Mouse (Mus musculus): ENCODE results near the gene Amn1. TPM values are rescaled to one million over a fixed set of nuclear protein-coding genes. Genes with fewer than 3 reads are reported as not detected.

The Amn1 gene
- polyA plus RNA-seq, 1 experiment from 2014 or later = 25.5 TPM

GRCm38 (mm10) chr6:149152119-149152518, 36.4 kb downstream of the Amn1 start:
- Histone ChIP-seq H3K36me3 (0 out of 2 replicates have a peak, but pooled peaks cover 3% of the 10 kb centered on the region), H3K4me1 (replicated peaks) (peaks cover 16% of the 10 kb centered on the region), H3K27ac (no peak overlapping the region), H3K9ac (no peak overlapping the region), H3K4me3 (replicated peaks) (no peak overlapping the region), H3K4me2 (replicated peaks) (no peak overlapping the region), H3K27me3 (replicated peaks) (no peaks in the 10 kb centered on the region), H3K9me3 (no peaks in the 10 kb centered on the region)
- ATAC-seq = no peak
- WGBS = 90% methylated on average over 2 of the region's 2 CpGs

GRCm38 (mm10) chr6:149148436-149149229, 39.9 kb downstream of the Amn1 start:
- Histone ChIP-seq H3K4me3 (replicated peaks) (no peak overlapping the region), H3K27ac (peak overlapping the region; percentile 62), H3K9ac (no peak overlapping the region), H3K4me1 (replicated peaks) (no peaks in the 10 kb centered on the region), H3K36me3 (peaks cover 7% of the 10 kb centered on the region; the same call in 1 of the 2 replicates), H3K27me3 (replicated peaks) (no peaks in the 10 kb centered on the region), H3K4me2 (replicated peaks) (no peak overlapping the region), H3K9me3 (no peaks in the 10 kb centered on the region)
- peak; percentile 96 for ATAC-seq
- whole genome bisulfite sequencing = 44% methylated on average over 7 of the region's 7 CpGs

- Histone ChIP-seq H3K36me3 (peaks cover 4% of the 10 kb centered on the region; the same call in 1 of the 2 replicates), H3K27me3 (replicated peaks) (no peaks in the 10 kb centered on the region), H3K9me3 (no peaks in the 10 kb centered on the region), H3K4me2 (replicated peaks) (no peak overlapping the region), H3K9ac (no peak overlapping the region), H3K4me1 (replicated peaks) (0 out of 2 replicates have a peak, but pooled peaks cover 4% of the 10 kb centered on the region), H3K27ac (no peak overlapping the region), H3K4me3 (replicated peaks) (no peak overlapping the region)
- 97% methylated on average over 1 of the region's 1 CpGs for WGBS
- ATAC-seq = no peak
Measured at GRCm38 (mm10) chr6:149145143-149145542, 43.4 kb downstream of the Amn1 start.

GRCm38 (mm10) chr6:149141393-149142173, 46.9 kb downstream of the Amn1 start:
- H3K9me3 ChIP-seq = no peaks in the 10 kb centered on the region
- H3K36me3 ChIP-seq = peaks cover 4% of the 10 kb centered on the region; the same call in 1 of the 2 replicates
- ATAC-seq = peak; percentile 94
- H3K4me3 ChIP-seq (replicated peaks) = peak overlapping the region; percentile 46
- peak overlapping the region; percentile 56 for H3K4me2 ChIP-seq (replicated peaks)
- H3K9ac ChIP-seq = peak overlapping the region; percentile 44
- H3K27ac ChIP-seq = 0 out of 2 replicates have a peak overlapping the region, but pooled peaks have one; percentile 49
- H3K27me3 ChIP-seq (replicated peaks) = no peaks in the 10 kb centered on the region
- 0 out of 2 replicates have a peak, but pooled peaks cover 4% of the 10 kb centered on the region for H3K4me1 ChIP-seq (replicated peaks)
- WGBS = 3% methylated on average over 36 of the region's 36 CpGs

- Histone ChIP-seq H3K4me2 (replicated peaks) (no peak within 1 kb of the TSS), H3K9me3 (no peaks in the 10 kb centered on the region), H3K27ac (no peak within 1 kb of the TSS), H3K9ac (no peak within 1 kb of the TSS), H3K4me1 (replicated peaks) (0 out of 2 replicates have a peak, but pooled peaks cover 5% of the 10 kb centered on the region), H3K4me3 (replicated peaks) (no peak within 1 kb of the TSS), H3K27me3 (replicated peaks) (no peaks in the 10 kb centered on the region), H3K36me3 (no peaks in the 10 kb centered on the region; the same call in 1 of the 2 replicates)
- 82% methylated on average over 1 of the region's 1 CpGs for WGBS
- no peak for ATAC-seq
Measured at GRCm38 (mm10) chr6:149139471-149139870, 49.0 kb downstream of the Amn1 start, which contains the start of gene Etfbkmt. Gene Etfbkmt, plus strand, starts transcription at chr6:149139849.

- no peak overlapping the region for H3K9ac ChIP-seq
- 0 out of 2 replicates have a peak, but pooled peaks cover 9% of the 10 kb centered on the region for H3K4me1 ChIP-seq (replicated peaks)
- H3K4me2 ChIP-seq (replicated peaks) = no peak overlapping the region
- H3K9me3 ChIP-seq = no peaks in the 10 kb centered on the region
- no peak for ATAC-seq
- H3K27ac ChIP-seq = no peak overlapping the region
- WGBS = 87% methylated on average over 3 of the region's 3 CpGs
- no peaks in the 10 kb centered on the region for H3K27me3 ChIP-seq (replicated peaks)
- H3K4me3 ChIP-seq (replicated peaks) = no peak overlapping the region
- H3K36me3 ChIP-seq = no peaks in the 10 kb centered on the region
Measured at GRCm38 (mm10) chr6:149139011-149139410, 49.5 kb downstream of the Amn1 start.

- H3K9me3 ChIP-seq = no peaks in the 10 kb centered on the region
- 32% methylated on average over 2 of the region's 2 CpGs for WGBS
- no peak for ATAC-seq
- H3K4me1 ChIP-seq (replicated peaks) = 0 out of 2 replicates have a peak, but pooled peaks cover 9% of the 10 kb centered on the region
- no peaks in the 10 kb centered on the region for H3K27me3 ChIP-seq (replicated peaks)
- no peak overlapping the region for H3K27ac ChIP-seq
- no peak overlapping the region for H3K9ac ChIP-seq
- H3K36me3 ChIP-seq = no peaks in the 10 kb centered on the region
- no peak overlapping the region for H3K4me3 ChIP-seq (replicated peaks)
- H3K4me2 ChIP-seq (replicated peaks) = no peak overlapping the region
Measured at GRCm38 (mm10) chr6:149137936-149138335, 50.6 kb downstream of the Amn1 start.

GRCm38 (mm10) chr6:149135631-149136030, 52.9 kb downstream of the Amn1 start:
- Histone ChIP-seq H3K27ac (no peak overlapping the region), H3K9me3 (no peaks in the 10 kb centered on the region), H3K36me3 (no peaks in the 10 kb centered on the region), H3K4me3 (replicated peaks) (no peak overlapping the region), H3K4me1 (replicated peaks) (0 out of 2 replicates have a peak, but pooled peaks cover 5% of the 10 kb centered on the region), H3K4me2 (replicated peaks) (no peak overlapping the region), H3K9ac (no peak overlapping the region), H3K27me3 (replicated peaks) (no peaks in the 10 kb centered on the region)
- no peak for ATAC-seq
- 58% methylated on average over 6 of the region's 6 CpGs for WGBS

- peak; percentile 77 for ATAC-seq
- no peaks in the 10 kb centered on the region for H3K27me3 ChIP-seq (replicated peaks)
Measured at GRCm38 (mm10) chr6:149134391-149135150, 53.9 kb downstream of the Amn1 start.

GRCm38 (mm10) chr6:149132311-149133077, 56.0 kb downstream of the Amn1 start:
- WGBS = 29% methylated on average over 5 of the region's 5 CpGs
- 0 out of 2 replicates have a peak, but pooled peaks cover 5% of the 10 kb centered on the region for H3K4me1 ChIP-seq (replicated peaks)
- no peak overlapping the region for H3K27ac ChIP-seq
- H3K4me3 ChIP-seq (replicated peaks) = no peak overlapping the region
- no peaks in the 10 kb centered on the region for H3K27me3 ChIP-seq (replicated peaks)
- no peak overlapping the region for H3K4me2 ChIP-seq (replicated peaks)
- H3K9me3 ChIP-seq = no peaks in the 10 kb centered on the region
- no peak overlapping the region for H3K9ac ChIP-seq
- peak; percentile 58 for ATAC-seq
- no peaks in the 10 kb centered on the region for H3K36me3 ChIP-seq

More at GRCm38 (mm10) chr6:149134391-149135150, 53.9 kb downstream of the Amn1 start:
- Histone ChIP-seq H3K4me2 (replicated peaks) (no peak overlapping the region), H3K4me1 (replicated peaks) (0 out of 2 replicates have a peak, but pooled peaks cover 5% of the 10 kb centered on the region), H3K9me3 (no peaks in the 10 kb centered on the region), H3K9ac (no peak overlapping the region), H3K27ac (0 out of 2 replicates have a peak overlapping the region, but pooled peaks have one; percentile 25), H3K4me3 (replicated peaks) (no peak overlapping the region), H3K36me3 (no peaks in the 10 kb centered on the region)
- WGBS = 17% methylated on average over 5 of the region's 5 CpGs

GRCm38 (mm10) chr6:149131111-149131510, 57.4 kb downstream of the Amn1 start:
- Histone ChIP-seq H3K27ac (no peak overlapping the region), H3K9ac (no peak overlapping the region), H3K36me3 (no peaks in the 10 kb centered on the region), H3K4me2 (replicated peaks) (no peak overlapping the region), H3K4me3 (replicated peaks) (no peak overlapping the region), H3K9me3 (no peaks in the 10 kb centered on the region), H3K27me3 (replicated peaks) (no peaks in the 10 kb centered on the region), H3K4me1 (replicated peaks) (0 out of 2 replicates have a peak, but pooled peaks cover 5% of the 10 kb centered on the region)
- 39% methylated on average over 3 of the region's 3 CpGs for WGBS
- no peak for ATAC-seq
